Mouse (Mus musculus) testis, adult 2 months (tissue): Measurements from ENCODE around the gene Fam166a. TPM values are rescaled to one million over a fixed set of nuclear protein-coding genes. Genes with fewer than 3 reads are reported as not detected.
A peak's percentile ranks its signal among the peaks of the same experiment; 100 is the strongest.

Experiments
- H3K27ac ChIP-seq: fragments of 200-500 bp; 2 replicates; pipeline ENCODE4 v1.5.1; 2012; ENCODE audit warnings: low read depth, low read length; ENCODE audit not compliant: control insufficient read depth, insufficient read depth
- H3K27me3 ChIP-seq: fragments of 200-500 bp; 2 replicates; pipeline ENCODE4 v1.6.1; 2012; ENCODE audit warnings: mild to moderate bottlenecking, low read length, moderate library complexity; ENCODE audit not compliant: control insufficient read depth, insufficient read depth
- H3K36me3 ChIP-seq: fragments of 200-500 bp; 2 replicates; pipeline ENCODE4 v1.6.1; 2012; ENCODE audit warnings: mild to moderate bottlenecking, low read length; ENCODE audit not compliant: control insufficient read depth, insufficient read depth
- H3K4me1 ChIP-seq: fragments of 200-500 bp; 2 replicates; pipeline ENCODE4 v1.6.1; 2012; ENCODE audit warnings: low read length; ENCODE audit not compliant: control insufficient read depth, insufficient read depth
- H3K4me3 ChIP-seq: fragments of 200-500 bp; 2 replicates; pipeline ENCODE4 v1.5.1; 2012; ENCODE audit warnings: low read depth, mild to moderate bottlenecking, low read length, moderate library complexity, mixed read lengths; ENCODE audit not compliant: control insufficient read depth
- CTCF ChIP-seq: fragments of 200-500 bp; IDR thresholded peaks from 2 replicates; pipeline ENCODE4 v1.5.1; 2012; ENCODE audit warnings: low read depth, mild to moderate bottlenecking, inconsistent platforms, low read length, moderate library complexity; ENCODE audit not compliant: control insufficient read depth, insufficient read depth, insufficient replicate concordance
- POLR2A ChIP-seq: fragments of 200-500 bp; IDR thresholded peaks from 2 replicates; pipeline ENCODE4 v1.6.1; 2012; ENCODE audit warnings: low read depth, mild to moderate bottlenecking, inconsistent platforms, low read length, moderate library complexity; ENCODE audit not compliant: control insufficient read depth
- polyA plus RNA-seq: library from polyadenylated mRNA; depleted of rRNA; stranded (reverse); fragments of >200 nt; gene quantifications from 2 replicates; pipeline ENCODE4 v1.2.3, GENCODE M21; 2012

Gene Fam166a
- polyA plus RNA-seq, 1 experiment = 576 TPM

DNA sequence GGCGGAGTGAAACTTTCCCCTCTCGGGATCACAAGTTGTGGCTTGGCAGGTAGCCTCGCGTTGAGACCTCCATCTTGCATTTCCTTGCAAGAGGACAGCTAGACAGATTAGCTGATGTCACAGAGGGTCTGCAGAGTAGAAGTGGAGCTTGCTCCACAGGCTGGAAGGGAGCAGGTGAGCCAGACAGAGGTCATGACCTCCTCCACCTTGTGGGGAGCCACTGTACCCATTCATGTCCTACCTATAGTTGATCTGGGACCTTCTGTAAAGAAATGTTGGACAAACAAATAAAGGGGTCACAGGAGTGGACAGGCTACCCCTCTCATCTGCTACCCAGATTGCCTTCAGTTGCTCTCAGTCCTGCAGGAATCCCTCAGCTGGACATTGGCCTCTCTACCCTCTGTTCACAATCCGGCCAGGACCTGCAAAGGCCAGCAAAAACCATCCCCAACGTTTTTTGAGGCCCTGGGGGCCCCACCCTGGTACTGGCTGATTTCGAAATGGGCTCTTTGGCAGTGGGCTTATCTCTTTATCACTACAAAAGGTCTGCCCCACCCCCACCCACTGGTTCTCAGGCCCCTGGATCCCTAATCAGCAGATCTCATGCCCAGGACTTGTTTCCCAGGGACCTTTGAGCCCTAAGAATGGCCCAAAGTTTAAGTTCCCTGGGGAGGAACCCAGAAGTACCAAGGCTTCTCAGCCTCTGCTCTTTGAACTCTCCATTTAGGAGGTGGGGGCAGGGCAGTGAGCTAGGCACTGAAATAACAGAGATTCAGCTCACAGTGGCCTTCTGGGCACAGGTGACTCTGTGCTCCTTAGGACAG, 43.5 kb upstream of the Fam166a start:
- Histone ChIP-seq H3K4me3 (no peak overlapping the region), H3K27me3 (no peaks in the 10 kb centered on the region), H3K4me1 (peaks cover 3% of the 10 kb centered on the region), H3K36me3 (no peaks in the 10 kb centered on the region), H3K27ac (no peak overlapping the region)
- TF ChIP-seq POLR2A = no peak
- TF ChIP-seq CTCF = no peak

DNA sequence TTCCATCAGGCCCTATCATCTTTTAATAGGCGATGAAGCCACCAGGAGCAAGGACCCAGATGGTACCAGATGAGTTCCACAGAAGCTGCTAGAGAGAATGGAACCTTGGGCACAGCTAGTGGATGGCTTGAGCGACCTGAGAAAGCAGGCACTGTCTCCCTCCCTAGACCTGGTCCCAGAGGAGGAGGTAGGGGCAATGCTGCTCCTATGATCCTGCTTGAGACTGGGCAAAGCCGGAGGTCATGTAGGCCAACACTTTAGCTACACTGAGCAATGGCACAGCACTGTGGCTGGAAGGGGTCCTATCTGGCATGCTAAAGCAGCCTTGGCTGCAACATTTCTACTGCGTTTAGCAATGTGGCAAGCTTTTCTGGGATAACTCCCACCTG, 42.9 kb upstream of the Fam166a start:
- H3K36me3 ChIP-seq = no peaks in the 10 kb centered on the region
- TF ChIP-seq POLR2A (no peak), CTCF (no peak)
- no peaks in the 10 kb centered on the region for H3K27me3 ChIP-seq
- H3K27ac ChIP-seq = no peak overlapping the region
- no peak overlapping the region for H3K4me3 ChIP-seq
- peaks cover 6% of the 10 kb centered on the region for H3K4me1 ChIP-seq

DNA sequence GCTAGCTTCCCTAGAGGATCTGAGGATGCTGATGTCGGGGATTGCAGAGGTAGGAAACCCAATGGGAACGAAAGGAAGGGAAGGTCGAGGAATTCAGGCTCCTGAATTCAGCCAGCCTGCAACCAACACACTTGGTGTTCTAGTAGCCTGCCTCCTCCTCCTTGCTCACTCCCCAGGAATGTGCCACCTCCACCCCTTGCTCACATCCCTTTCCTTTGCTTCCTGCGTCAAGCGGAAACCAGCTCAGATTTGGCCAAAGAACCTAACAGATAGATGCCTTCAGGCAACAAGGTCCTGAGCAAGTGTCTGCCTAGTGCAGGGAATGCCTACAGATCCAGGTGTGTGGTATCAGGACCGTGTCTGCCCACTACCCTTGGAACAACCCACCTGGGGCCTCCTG, 42.0 kb upstream of the Fam166a start:
- Histone ChIP-seq H3K36me3 (no peaks in the 10 kb centered on the region), H3K4me1 (peaks cover 12% of the 10 kb centered on the region), H3K4me3 (no peak overlapping the region), H3K27me3 (no peaks in the 10 kb centered on the region), H3K27ac (no peak overlapping the region)
- no peak for TF ChIP-seq POLR2A
- TF ChIP-seq CTCF = no peak

GRCm38 (mm10) chr2:25177076-25177475, 41.5 kb upstream of the Fam166a start:
- no peak overlapping the region for H3K4me3 ChIP-seq
- peaks cover 16% of the 10 kb centered on the region for H3K4me1 ChIP-seq
- no peak for TF ChIP-seq CTCF
- no peak for TF ChIP-seq POLR2A
- H3K27me3 ChIP-seq = no peaks in the 10 kb centered on the region
- no peaks in the 10 kb centered on the region for H3K36me3 ChIP-seq
- H3K27ac ChIP-seq = no peak overlapping the region

GRCm38 (mm10) chr2:25177685-25178084, 40.9 kb upstream of the Fam166a start:
- TF ChIP-seq CTCF (no peak), POLR2A (no peak)
- Histone ChIP-seq H3K36me3 (no peaks in the 10 kb centered on the region), H3K4me1 (peaks cover 17% of the 10 kb centered on the region), H3K27ac (no peak overlapping the region), H3K4me3 (no peak overlapping the region), H3K27me3 (no peaks in the 10 kb centered on the region)

DNA sequence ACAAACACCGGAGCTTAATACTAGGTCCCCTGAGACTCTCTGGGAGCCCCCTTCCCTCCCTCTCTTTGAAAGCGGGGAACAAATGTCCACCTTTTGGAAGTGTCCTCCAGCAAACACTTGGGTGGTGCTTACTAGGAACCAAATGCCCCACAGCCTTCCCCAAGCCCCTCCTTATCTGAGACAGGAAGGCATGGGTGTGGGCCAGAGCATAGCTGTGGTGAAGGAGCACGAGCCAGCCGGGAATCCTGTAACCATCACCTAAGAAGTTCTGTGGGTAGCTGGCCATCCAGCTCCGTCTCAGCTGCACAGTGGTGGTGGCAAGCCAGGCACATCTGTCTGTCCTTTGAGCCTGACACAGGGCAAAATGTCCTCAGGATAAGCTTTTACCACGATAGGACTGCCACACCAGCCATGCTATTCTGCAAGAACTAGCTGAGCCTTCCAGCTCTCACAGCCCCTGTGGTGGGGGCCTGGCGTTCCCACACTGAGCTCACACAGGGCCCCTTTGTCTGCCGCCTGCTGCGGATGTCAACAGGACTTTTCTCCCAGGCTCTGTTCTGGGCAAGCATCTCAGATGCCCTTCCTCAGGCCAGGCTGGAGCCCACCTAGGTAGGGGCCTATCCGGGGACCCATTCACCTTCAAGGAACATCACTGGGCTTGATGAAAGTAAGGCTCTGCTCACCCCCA, 40.1 kb upstream of the Fam166a start:
- Histone ChIP-seq H3K4me3 (no peak overlapping the region), H3K36me3 (no peaks in the 10 kb centered on the region), H3K27me3 (no peaks in the 10 kb centered on the region), H3K27ac (no peak overlapping the region), H3K4me1 (peaks cover 17% of the 10 kb centered on the region)
- no peak for TF ChIP-seq CTCF
- no peak for TF ChIP-seq POLR2A

GRCm38 (mm10) chr2:25179566-25180217, 38.9 kb upstream of the Fam166a start:
- TF ChIP-seq CTCF (no peak), POLR2A (no peak)
- H3K36me3 ChIP-seq = no peaks in the 10 kb centered on the region
- H3K27ac ChIP-seq = no peak overlapping the region
- H3K4me1 ChIP-seq = peaks cover 17% of the 10 kb centered on the region
- H3K4me3 ChIP-seq = peak overlapping the region; percentile 82; the same call in 1 of the 2 replicates
- H3K27me3 ChIP-seq = no peaks in the 10 kb centered on the region
